Mouse (Mus musculus) heart, embryonic 11.5 days (tissue): ENCODE measurements around the gene Hrh3. TPM values are rescaled to one million over a fixed set of nuclear protein-coding genes. Genes with fewer than 3 reads are reported as not detected.

Experiments used
- ATAC-seq: fragments of 200-750 bp; cut with Nextera tagmentation; replicated peaks from 2 replicates; pipeline ENCODE4 v1.8.0; 2017; ENCODE audit warnings: moderate library complexity; ENCODE audit not compliant: insufficient number of reproducible peaks, low FRiP score, low TSS enrichment
- H3K27ac ChIP-seq: fragments of 300-500 bp; sonication (generic); 2 replicates; pipeline ENCODE4 v1.5.1; 2014; ENCODE audit warnings: mild to moderate bottlenecking, low read depth, low read length
- H3K27me3 ChIP-seq: fragments of 300-500 bp; sonication (generic); 2 replicates; pipeline ENCODE4 v1.6.1; 2014; ENCODE audit warnings: mild to moderate bottlenecking, low read length, mixed read lengths; ENCODE audit not compliant: control insufficient read depth, insufficient read depth
- H3K36me3 ChIP-seq: fragments of 300-500 bp; sonication (generic); 2 replicates; pipeline ENCODE4 v1.6.1; 2014; ENCODE audit warnings: mild to moderate bottlenecking, low read length, moderate library complexity, mixed read lengths; ENCODE audit not compliant: control insufficient read depth, insufficient read depth
- H3K4me1 ChIP-seq: fragments of 300-500 bp; sonication (generic); 2 replicates; pipeline ENCODE4 v1.6.1; 2014; ENCODE audit warnings: low read length; ENCODE audit not compliant: control insufficient read depth, insufficient read depth
- H3K4me2 ChIP-seq: fragments of 300-500 bp; sonication (generic); 2 replicates; pipeline ENCODE4 v1.6.1; 2014; ENCODE audit warnings: mild to moderate bottlenecking, moderate library complexity
- H3K4me3 ChIP-seq: fragments of 300-500 bp; sonication (generic); 2 replicates; pipeline ENCODE4 v1.5.1; 2014; ENCODE audit warnings: low read depth, low read length
- H3K9ac ChIP-seq: fragments of 300-500 bp; sonication (generic); 2 replicates; pipeline ENCODE4 v1.6.1; 2014; ENCODE audit warnings: mild to moderate bottlenecking, low read depth, low read length, moderate library complexity
- H3K9me3 ChIP-seq: fragments of 300-500 bp; sonication (generic); replicated peaks from 2 replicates; pipeline ENCODE4 v1.6.1; 2016; ENCODE audit warnings: low read length; ENCODE audit not compliant: control insufficient read depth
- WGBS: fragments of 180-500 bp; shearing (Covaris S2); extraction: QIAGEN DNeasy Blood & Tissue Kit; methylation state at CpG from one replicate; pipeline ENCODE4 v1.1.7; 2014; ENCODE audit not compliant: insufficient replicate concordance; 5-methylcytosine and 5-hydroxymethylcytosine counted together
- polyA plus RNA-seq: library from polyadenylated mRNA; unstranded; fragments of >200 nt; fragmentation: Nextera tagmentation; extraction: Ambion mirVana; gene quantifications from 2 replicates; pipeline ENCODE4 v1.2.1, GENCODE M21; 2014

The Hrh3 gene
- polyA plus RNA-seq, 1 experiment from 2014 or later = not detected

DNA sequence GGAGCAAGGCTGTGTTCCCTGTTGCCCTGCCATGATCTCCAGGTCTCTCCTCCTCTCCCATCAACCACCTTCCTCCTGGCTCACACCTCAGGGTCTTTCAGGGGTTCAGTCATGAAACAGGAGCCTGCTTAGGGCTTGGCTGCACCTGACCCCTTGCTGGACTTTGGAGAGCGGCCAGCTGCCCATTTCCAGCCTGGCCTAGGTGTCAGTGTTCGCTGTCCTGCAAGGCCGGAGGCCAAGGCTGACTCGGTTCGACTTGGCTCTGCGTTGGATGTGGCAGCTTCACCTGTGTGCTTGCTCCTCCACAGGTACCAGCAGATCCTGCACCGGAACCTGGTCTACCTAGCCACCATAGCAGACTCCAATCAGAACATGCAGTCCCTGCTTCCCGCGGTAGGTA is 51.3 kb downstream of the Hrh3 start:
- WGBS = 88% methylated on average over 9 of the region's 9 CpGs
- Histone ChIP-seq H3K9ac (no peak overlapping the region), H3K9me3 (no peaks in the 10 kb centered on the region), H3K4me1 (no peaks in the 10 kb centered on the region), H3K27ac (no peak overlapping the region), H3K4me2 (no peak overlapping the region), H3K4me3 (no peak overlapping the region), H3K36me3 (peaks cover 13% of the 10 kb centered on the region), H3K27me3 (no peaks in the 10 kb centered on the region)
- no peak for ATAC-seq

DNA sequence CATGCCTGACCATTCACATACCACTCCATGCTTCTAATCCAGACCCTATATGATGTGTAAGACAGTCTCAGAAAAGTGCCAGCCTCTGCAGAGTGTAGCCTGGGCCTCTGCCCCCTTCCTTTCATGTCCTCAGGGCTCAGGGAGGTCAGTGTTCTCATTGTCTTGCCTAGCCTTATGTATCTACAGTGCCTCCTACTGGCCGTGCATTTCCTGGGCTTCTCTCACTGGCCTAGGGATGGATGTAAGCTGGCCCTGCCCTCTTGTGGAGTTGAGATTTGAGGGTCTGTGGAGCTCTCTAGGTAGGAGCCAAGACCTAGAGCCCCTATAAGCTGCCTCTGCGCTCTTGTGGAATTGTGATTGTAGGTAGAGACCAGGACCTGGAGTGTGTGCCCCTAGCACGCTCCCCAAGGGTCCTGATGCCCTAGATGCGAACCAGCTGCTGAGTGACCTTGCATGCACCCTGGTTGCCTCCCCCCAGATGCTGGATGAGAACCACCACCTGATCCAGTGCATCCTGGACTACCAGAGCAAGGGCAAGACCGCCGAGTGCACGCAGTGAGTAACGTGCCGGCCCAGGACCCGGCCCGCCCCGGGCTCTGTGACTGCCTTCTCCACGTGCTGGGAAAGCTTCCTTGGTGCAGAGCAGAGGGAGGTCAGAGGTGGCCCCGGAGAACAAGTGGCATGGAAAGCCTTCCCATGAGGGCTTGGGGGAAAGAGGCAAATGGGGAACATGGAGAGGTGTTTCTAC is 52.1 kb downstream of the Hrh3 start:
- Histone ChIP-seq H3K4me1 (no peaks in the 10 kb centered on the region), H3K27me3 (no peaks in the 10 kb centered on the region), H3K27ac (no peak overlapping the region), H3K36me3 (peaks cover 13% of the 10 kb centered on the region), H3K4me2 (no peak overlapping the region), H3K4me3 (no peak overlapping the region), H3K9ac (no peak overlapping the region), H3K9me3 (no peaks in the 10 kb centered on the region)
- ATAC-seq = no peak
- WGBS = 86% methylated on average over 14 of the region's 14 CpGs

DNA sequence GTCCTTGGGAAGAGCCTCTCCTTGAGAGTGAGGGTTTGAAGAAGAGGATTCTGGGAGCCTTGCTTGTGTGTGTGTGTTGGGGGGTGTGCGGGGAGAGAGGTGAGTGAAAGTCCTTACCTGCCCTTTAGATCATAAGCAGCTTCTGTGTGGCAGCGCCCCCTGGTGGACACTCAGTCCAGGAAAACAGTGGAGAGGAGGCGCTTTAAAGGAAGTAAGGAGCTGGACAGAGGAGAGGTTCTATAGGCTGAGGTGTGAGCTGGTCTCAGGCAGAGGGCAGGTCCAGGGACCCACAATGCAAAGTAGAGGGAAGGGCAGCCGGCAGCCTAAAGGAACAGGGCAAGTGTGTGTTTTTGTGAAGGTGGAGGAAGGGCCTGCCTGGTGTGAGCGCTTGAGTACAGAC is 53.3 kb downstream of the Hrh3 start:
- Histone ChIP-seq H3K36me3 (peaks cover 11% of the 10 kb centered on the region), H3K4me2 (no peak overlapping the region), H3K27me3 (no peaks in the 10 kb centered on the region), H3K4me3 (no peak overlapping the region), H3K9ac (no peak overlapping the region), H3K27ac (no peak overlapping the region), H3K4me1 (no peaks in the 10 kb centered on the region), H3K9me3 (no peaks in the 10 kb centered on the region)
- peak; percentile 39; the same call in 1 of the 2 replicates for ATAC-seq
- 24% methylated on average over 5 of the region's 5 CpGs for WGBS

Other genes with a start within 250 kb of the Hrh3 start
- gene Taf4, start 127.8 kb downstream of the Hrh3 start, polyA plus RNA-seq = 3.3 and 4.2 TPM in 2 replicates
- 3.9 and 4.3 TPM in 2 replicates for gene Lsm14b, start 79.5 kb downstream of the Hrh3 start, polyA plus RNA-seq
- gene Psma7, start 62.1 kb downstream of the Hrh3 start, polyA plus RNA-seq = 495 and 521 TPM in 2 replicates
- 2.3 and 4.8 TPM in 2 replicates for gene Ss18l1, start 62.0 kb downstream of the Hrh3 start, polyA plus RNA-seq
- 24.6 and 27.3 TPM in 2 replicates for gene Mtg2, start 33.9 kb downstream of the Hrh3 start, polyA plus RNA-seq
- gene Osbpl2, start 14.8 kb upstream of the Hrh3 start, polyA plus RNA-seq = 33.4 and 36.1 TPM in 2 replicates
- gene Adrm1, start 67.0 kb upstream of the Hrh3 start, polyA plus RNA-seq = 121 and 126 TPM in 2 replicates
- 24.0 and 27.5 TPM in 2 replicates for gene Lama5, start 121.4 kb upstream of the Hrh3 start, polyA plus RNA-seq
- gene Rps21, start 152.9 kb upstream of the Hrh3 start, polyA plus RNA-seq = 347 and 390 TPM in 2 replicates
- 11.8 TPM in 2 replicates for gene Cables2, start 169.0 kb upstream of the Hrh3 start, polyA plus RNA-seq
- gene Rbbp8nl, start 185.4 kb upstream of the Hrh3 start, polyA plus RNA-seq = 0.10 TPM in 1 of 2 replicates, not detected in the other
- 25.7 and 28.0 TPM in 2 replicates for gene Gata5, start 230.2 kb upstream of the Hrh3 start, polyA plus RNA-seq